Mouse (Mus musculus) embryonic facial prominence, embryonic 15.5 days (tissue): ENCODE measurements at regions not wholly inside any gene's neighbourhood (a gene's known extent, or its start where the extent isn't known, plus 50 kb on each side); places are given as distances from the start of the nearest gene placed in this dataset.

Source experiments
- ATAC-seq: fragments of 200-750 bp; cut with Nextera tagmentation; 2 replicates; pipeline ENCODE4 v1.8.0; 2017; ENCODE audit warnings: low read depth, moderate TSS enrichment; ENCODE audit not compliant: insufficient number of reproducible peaks, low FRiP score, low TSS enrichment
- H3K27ac ChIP-seq: fragments of 300-500 bp; sonication (generic); replicated peaks from 2 replicates; pipeline ENCODE4 v1.5.1; 2015; ENCODE audit warnings: mild to moderate bottlenecking, inconsistent platforms
- H3K27me3 ChIP-seq: fragments of 300-500 bp; sonication (generic); 2 replicates; pipeline ENCODE4 v1.6.1; 2015; ENCODE audit warnings: inconsistent platforms
- H3K36me3 ChIP-seq: fragments of 300-500 bp; sonication (generic); 2 replicates; pipeline ENCODE4 v1.6.1; 2015; ENCODE audit warnings: mild to moderate bottlenecking, inconsistent platforms
- H3K4me1 ChIP-seq: fragments of 300-500 bp; sonication (generic); 2 replicates; pipeline ENCODE4 v1.6.1; 2015; ENCODE audit warnings: inconsistent platforms
- H3K4me2 ChIP-seq: fragments of 300-500 bp; sonication (generic); replicated peaks from 2 replicates; pipeline ENCODE4 v1.6.1; 2015; ENCODE audit warnings: mild to moderate bottlenecking, inconsistent platforms
- H3K4me3 ChIP-seq: fragments of 300-500 bp; sonication (generic); replicated peaks from 2 replicates; pipeline ENCODE4 v1.5.1; 2015; ENCODE audit warnings: mild to moderate bottlenecking, inconsistent platforms
- H3K9ac ChIP-seq: fragments of 300-500 bp; sonication (generic); 2 replicates; pipeline ENCODE4 v1.6.1; 2015; ENCODE audit warnings: inconsistent platforms
- H3K9me3 ChIP-seq: fragments of 300-500 bp; sonication (generic); replicated peaks from 2 replicates; pipeline ENCODE4 v1.6.1; 2016; ENCODE audit warnings: inconsistent platforms
- WGBS: fragments of 180-500 bp; shearing (Covaris S2); methylation state at CpG from one replicate; pipeline ENCODE4 v1.1.7; 2015; 5-methylcytosine and 5-hydroxymethylcytosine counted together

DNA sequence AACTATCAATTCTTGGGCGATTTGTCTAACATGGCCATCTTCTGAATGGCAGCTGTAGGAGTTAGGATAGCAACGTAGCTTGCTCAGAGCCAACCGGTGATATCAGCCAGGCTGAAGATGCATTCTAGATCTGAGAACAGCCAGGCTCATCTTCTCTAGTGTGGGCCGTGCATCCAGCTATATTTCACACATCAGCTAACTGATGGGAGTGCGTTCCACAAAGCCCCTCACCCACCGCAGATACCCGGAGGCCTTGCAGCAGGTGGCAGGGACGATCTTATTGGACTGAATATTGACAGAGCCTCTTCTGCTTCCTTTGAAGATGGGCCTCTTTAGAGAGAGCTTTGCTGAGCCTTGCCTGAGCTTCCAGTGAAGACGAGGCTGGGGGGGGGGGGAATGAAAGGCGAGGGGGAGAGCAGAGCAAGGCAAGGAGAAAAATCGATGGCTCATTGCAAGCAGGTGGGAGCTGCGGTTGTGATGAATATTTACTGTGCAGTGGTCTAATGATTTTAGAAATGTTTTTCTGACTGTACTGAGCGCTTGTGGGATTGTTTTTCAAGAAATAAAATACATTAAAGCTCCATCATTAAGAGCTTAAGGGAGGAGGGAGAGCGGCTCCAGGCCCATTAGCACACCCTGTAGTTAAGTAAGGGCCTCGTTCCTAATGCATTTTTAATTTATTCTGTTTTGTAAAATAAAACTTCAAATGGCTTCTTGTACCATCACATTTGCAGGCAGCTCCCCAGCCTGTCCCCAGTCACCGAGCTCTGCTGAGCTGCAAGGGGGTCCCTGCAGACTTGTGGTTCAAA, 97.8 kb upstream of the Kcnd3 start:
- ATAC-seq, result no peak

DNA sequence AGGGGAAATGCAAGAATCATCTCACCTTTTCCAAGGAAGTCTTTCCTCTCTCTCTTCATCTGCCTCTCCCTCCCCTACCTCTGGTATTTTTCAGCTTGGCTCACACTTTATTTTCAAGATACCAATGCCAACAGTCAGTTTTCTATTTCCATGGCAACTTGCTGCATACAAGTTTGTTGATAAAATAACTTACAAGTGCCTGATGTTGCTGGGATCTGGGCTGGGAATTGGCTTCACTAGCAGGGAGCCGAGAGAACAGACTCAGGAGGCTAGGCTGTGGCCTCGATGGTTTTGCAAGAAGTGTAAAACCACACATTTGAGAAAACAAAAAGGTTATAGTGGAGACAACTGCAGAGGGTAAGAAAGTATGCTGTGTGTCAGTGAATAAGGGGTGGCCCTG, 94.6 kb upstream of the Kcnd3 start:
- H3K27ac ChIP-seq, result no peak overlapping the region
- no peak overlapping the region for H3K9ac ChIP-seq
- H3K4me3 ChIP-seq, result no peak overlapping the region
- WGBS, result 60% methylated on average over 2 of the region's 2 CpGs
- no peaks in the 10 kb centered on the region for H3K4me1 ChIP-seq
- H3K4me2 ChIP-seq, result no peak overlapping the region
- H3K9me3 ChIP-seq, result no peaks in the 10 kb centered on the region
- no peak for ATAC-seq
- no peaks in the 10 kb centered on the region for H3K36me3 ChIP-seq
- H3K27me3 ChIP-seq, result no peaks in the 10 kb centered on the region

More for the DNA sequence above, 97.8 kb upstream of the Kcnd3 start:
- Histone ChIP-seq H3K4me1 (no peaks in the 10 kb centered on the region), H3K4me3 (no peak overlapping the region), H3K9me3 (no peaks in the 10 kb centered on the region), H3K4me2 (no peak overlapping the region), H3K36me3 (no peaks in the 10 kb centered on the region), H3K9ac (no peak overlapping the region), H3K27me3 (no peaks in the 10 kb centered on the region), H3K27ac (no peak overlapping the region)
- 66% methylated on average over 16 of the region's 16 CpGs for WGBS

DNA sequence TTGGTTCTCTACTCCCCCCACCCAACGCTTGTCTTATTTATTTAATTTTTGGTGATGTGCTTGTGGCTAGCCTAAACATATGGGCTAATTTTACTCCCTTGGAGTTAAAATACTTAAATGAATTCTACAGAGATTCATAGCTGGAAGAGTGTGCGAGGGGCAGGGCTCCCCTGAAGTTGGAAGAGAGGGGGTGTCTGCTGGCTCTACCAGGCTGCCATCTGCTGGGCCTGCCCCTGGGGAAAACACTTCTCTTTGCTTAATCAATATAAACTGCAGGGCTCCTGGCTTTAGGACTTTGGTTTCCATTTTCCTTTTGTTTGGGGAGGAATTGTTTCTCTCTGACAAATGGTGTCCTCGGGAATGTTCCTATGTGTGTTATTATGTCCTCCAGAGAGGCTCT, 92.5 kb upstream of the Kcnd3 start:
- Histone ChIP-seq H3K9ac (no peak overlapping the region), H3K9me3 (no peaks in the 10 kb centered on the region), H3K27me3 (no peaks in the 10 kb centered on the region), H3K36me3 (no peaks in the 10 kb centered on the region), H3K4me2 (no peak overlapping the region), H3K27ac (no peak overlapping the region), H3K4me3 (no peak overlapping the region), H3K4me1 (no peaks in the 10 kb centered on the region)
- WGBS, result 48% methylated on average over 3 of the region's 3 CpGs
- ATAC-seq, result no peak

DNA sequence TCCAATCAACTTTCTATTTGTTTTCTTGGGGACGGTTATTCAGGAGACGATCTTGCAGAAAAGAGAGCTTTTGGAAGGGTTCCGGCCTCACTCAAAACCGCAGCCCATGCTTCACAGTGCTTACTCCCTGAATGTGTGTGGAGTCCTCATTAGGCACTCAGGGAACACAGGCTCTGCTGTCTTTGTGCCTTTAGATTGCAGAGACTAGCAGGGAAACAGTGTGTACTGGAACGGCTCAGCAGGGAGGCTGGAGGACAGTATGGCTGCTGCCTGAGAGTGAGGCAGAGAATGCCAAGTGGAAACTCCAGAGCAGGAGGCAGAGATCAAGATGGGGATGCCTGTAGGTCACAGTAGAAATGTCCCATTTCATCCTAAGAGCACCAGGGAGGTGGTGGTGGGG, 87.4 kb upstream of the Kcnd3 start:
- Histone ChIP-seq H3K4me2 (no peak overlapping the region), H3K9ac (no peak overlapping the region), H3K4me1 (no peaks in the 10 kb centered on the region), H3K9me3 (no peaks in the 10 kb centered on the region), H3K4me3 (no peak overlapping the region), H3K27me3 (no peaks in the 10 kb centered on the region), H3K36me3 (no peaks in the 10 kb centered on the region), H3K27ac (no peak overlapping the region)
- 82% methylated on average over 5 of the region's 5 CpGs for WGBS
- ATAC-seq, result no peak

DNA sequence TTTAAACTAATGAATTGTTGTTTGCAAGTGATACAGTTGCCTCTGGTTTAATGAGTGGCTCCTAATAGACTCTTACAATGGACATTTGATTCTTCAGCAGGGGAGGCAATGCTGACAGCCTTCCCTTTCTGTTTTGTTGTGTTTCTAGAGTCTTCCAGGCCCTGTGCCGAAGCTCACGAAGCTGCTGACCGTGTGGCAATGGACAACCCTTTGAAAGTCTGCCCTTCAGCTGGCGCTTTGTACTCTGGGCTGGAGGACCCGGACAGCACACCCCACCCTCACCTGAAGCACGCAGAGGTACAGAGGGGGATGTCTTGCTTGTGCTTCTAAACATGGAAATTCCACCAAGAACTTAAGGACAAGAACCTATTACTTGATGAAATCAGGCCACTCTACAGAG, 85.3 kb upstream of the Kcnd3 start:
- Histone ChIP-seq H3K9ac (no peak overlapping the region), H3K9me3 (no peaks in the 10 kb centered on the region), H3K4me1 (no peaks in the 10 kb centered on the region), H3K36me3 (no peaks in the 10 kb centered on the region), H3K27ac (no peak overlapping the region), H3K27me3 (no peaks in the 10 kb centered on the region), H3K4me2 (no peak overlapping the region), H3K4me3 (no peak overlapping the region)
- 89% methylated on average over 6 of the region's 6 CpGs for WGBS
- no peak for ATAC-seq

DNA sequence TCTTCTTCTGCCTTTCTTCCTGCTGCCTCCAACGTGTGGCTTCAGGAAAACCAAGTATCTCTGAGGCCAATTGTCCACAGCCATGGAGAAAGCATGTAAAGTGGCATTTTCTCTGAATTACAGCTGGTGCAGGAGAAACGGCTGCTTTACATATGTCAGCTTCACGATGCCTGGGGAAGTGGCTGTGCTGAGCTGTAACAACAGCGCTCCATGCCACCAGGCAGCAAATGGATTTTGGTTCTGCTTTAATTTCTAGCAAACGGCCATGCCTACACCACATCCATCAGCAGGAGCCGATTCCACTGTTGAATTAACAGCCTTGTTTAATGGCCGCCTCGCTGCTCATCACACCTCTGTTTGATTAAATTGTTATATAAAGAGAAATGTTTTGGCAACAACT, 84.2 kb upstream of the Kcnd3 start:
- Histone ChIP-seq H3K4me2 (no peak overlapping the region), H3K4me1 (no peaks in the 10 kb centered on the region), H3K27me3 (no peaks in the 10 kb centered on the region), H3K36me3 (no peaks in the 10 kb centered on the region), H3K9me3 (no peaks in the 10 kb centered on the region), H3K27ac (no peak overlapping the region), H3K9ac (no peak overlapping the region), H3K4me3 (no peak overlapping the region)
- ATAC-seq, result no peak
- WGBS, result 62% methylated on average over 8 of the region's 8 CpGs

DNA sequence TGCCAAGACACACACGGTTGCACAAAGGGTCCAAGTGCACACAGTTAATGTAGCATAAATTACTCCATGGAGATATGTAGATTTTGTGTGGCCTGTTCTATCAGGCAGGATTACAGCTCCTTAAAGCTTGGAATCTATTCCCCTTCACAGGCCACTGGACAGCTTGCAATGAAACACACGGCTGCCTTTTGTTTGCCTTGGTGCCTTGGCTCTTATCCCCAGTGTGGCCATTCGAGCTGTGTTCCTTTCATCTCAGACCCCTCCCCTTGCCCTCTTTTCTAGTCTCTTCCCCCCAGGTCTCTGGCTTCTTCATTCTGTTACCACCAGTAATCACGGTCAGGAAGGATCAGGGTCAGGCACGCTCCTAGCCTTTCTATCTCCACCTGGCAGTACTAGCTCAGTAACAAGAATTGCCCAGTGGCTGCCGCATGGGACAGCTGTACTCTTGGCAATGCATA, 79.7 kb upstream of the Kcnd3 start:
- H3K36me3 ChIP-seq, result no peaks in the 10 kb centered on the region
- H3K9ac ChIP-seq, result no peak overlapping the region
- no peaks in the 10 kb centered on the region for H3K9me3 ChIP-seq
- no peak for ATAC-seq
- no peak overlapping the region for H3K4me3 ChIP-seq
- no peaks in the 10 kb centered on the region for H3K4me1 ChIP-seq
- 69% methylated on average over 6 of the region's 6 CpGs for WGBS
- H3K27ac ChIP-seq, result no peak overlapping the region
- H3K27me3 ChIP-seq, result no peaks in the 10 kb centered on the region
- H3K4me2 ChIP-seq, result no peak overlapping the region

DNA sequence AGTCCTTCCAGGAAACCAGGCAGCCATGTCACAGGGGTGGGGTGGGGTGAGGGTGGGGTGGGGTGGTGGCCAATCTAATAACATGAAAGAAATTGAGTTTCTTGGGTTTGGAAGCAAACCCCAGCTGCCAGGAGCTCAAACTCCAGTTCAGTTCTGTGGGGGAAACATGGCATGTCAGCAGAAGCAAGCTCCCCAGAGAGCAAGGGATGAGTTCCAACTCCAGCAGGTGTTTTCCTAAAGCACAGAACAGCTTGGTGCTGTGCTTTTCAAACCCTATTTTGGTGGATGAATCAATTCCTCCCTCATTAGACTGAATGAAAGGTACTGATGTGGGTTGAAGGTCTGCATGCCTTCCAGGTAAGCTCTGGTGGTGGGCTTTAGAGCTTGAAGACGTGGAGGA, 77.8 kb upstream of the Kcnd3 start:
- WGBS, result 71% methylated on average over 1 of the region's 1 CpGs
- no peak for ATAC-seq

DNA sequence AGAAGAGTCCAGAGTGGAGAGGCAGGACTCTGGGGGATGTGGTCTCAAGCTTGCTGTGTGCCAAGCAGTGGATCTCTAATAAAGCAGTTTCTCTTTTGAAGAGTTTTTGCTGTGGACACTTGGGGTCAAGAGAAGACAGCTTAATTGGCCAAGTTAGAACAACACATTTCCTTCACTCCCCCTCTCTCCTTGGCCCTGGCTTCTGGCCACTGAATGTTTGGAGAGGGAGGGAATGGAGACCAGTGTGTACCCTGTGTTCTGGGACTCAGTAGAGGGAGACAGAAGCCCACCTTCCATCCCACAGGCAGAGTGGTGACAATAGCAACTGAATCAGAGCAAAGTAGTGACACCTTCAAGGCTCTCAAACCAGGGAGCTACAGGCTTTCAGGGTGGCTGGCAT, 77.3 kb upstream of the Kcnd3 start:
- Histone ChIP-seq H3K36me3 (no peaks in the 10 kb centered on the region), H3K27ac (no peak overlapping the region), H3K4me2 (no peak overlapping the region), H3K9ac (no peak overlapping the region), H3K4me1 (no peaks in the 10 kb centered on the region), H3K9me3 (no peaks in the 10 kb centered on the region), H3K27me3 (no peaks in the 10 kb centered on the region), H3K4me3 (no peak overlapping the region)
- ATAC-seq, result no peak

More for the DNA sequence above, 77.8 kb upstream of the Kcnd3 start:
- Histone ChIP-seq H3K4me3 (no peak overlapping the region), H3K9ac (no peak overlapping the region), H3K4me2 (no peak overlapping the region), H3K9me3 (no peaks in the 10 kb centered on the region), H3K27ac (no peak overlapping the region), H3K27me3 (no peaks in the 10 kb centered on the region), H3K36me3 (no peaks in the 10 kb centered on the region), H3K4me1 (no peaks in the 10 kb centered on the region)

DNA sequence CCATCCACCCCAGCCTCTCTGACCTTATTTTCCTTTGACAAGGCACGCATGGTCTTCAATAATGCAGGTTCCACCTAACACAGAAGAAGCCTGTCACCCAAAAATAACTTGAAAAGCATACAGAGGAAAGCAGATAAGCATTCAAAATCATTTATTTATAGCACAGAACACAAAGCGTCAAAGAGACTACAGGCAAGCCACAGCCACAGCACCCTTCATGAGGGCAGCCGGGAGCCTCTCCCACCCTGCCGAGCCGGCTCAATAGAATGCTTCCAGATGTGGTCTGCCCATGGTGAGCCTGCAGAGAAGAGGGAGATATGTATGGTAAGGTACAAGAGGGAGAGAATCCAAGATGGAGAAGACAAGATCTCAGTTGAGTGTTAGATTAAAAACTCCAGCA, 76.7 kb upstream of the Kcnd3 start:
- Histone ChIP-seq H3K27me3 (no peaks in the 10 kb centered on the region), H3K36me3 (no peaks in the 10 kb centered on the region), H3K27ac (no peak overlapping the region), H3K4me3 (no peak overlapping the region), H3K9me3 (no peaks in the 10 kb centered on the region), H3K4me1 (no peaks in the 10 kb centered on the region), H3K4me2 (no peak overlapping the region), H3K9ac (no peak overlapping the region)
- ATAC-seq, result no peak
- 54% methylated on average over 5 of the region's 5 CpGs for WGBS

DNA sequence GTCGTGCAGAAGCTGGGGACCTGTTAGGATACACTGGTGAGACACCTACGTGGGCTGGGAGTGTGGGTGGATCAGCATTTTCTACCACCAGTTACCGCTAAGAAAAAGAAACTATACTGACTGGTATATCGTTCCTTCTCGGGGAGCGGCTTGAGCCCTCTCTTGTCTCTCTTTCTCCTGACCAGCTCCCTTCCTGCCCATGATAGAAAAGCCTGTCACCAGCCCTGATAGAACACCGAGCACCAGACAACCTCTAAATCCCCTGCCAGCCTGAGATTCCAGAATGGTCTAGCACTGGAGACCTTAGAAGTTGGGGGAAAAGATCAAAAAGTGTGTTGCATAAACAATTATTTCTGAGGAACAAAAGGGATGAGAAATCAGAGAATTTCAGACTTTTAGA, 76.3 kb upstream of the Kcnd3 start:
- no peak for ATAC-seq
- no peak overlapping the region for H3K4me3 ChIP-seq
- H3K4me2 ChIP-seq, result no peak overlapping the region
- 82% methylated on average over 7 of the region's 7 CpGs for WGBS
- H3K36me3 ChIP-seq, result no peaks in the 10 kb centered on the region
- H3K4me1 ChIP-seq, result no peaks in the 10 kb centered on the region
- no peaks in the 10 kb centered on the region for H3K27me3 ChIP-seq
- H3K27ac ChIP-seq, result no peak overlapping the region
- no peaks in the 10 kb centered on the region for H3K9me3 ChIP-seq
- H3K9ac ChIP-seq, result no peak overlapping the region

DNA sequence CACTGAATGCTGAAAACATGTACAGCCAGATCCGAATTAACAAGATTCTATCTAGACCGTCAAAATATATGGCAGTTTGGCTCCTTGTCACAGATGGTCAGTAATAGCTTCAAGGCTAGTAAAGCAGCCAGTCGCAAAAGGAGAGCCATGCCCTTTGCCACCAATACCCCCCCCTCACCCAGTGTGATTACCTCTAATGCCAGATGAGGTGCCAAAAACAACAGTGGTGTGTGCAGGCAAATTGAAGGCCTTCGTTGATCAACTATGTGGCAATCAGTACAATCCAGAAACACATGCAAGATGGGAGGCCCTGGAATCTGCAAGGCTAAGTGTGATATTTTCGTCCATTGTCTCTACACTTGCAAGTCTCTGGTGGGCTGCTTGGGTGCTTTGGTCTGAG, 75.8 kb upstream of the Kcnd3 start:
- Histone ChIP-seq H3K9me3 (no peaks in the 10 kb centered on the region), H3K27ac (no peak overlapping the region), H3K4me1 (no peaks in the 10 kb centered on the region), H3K36me3 (no peaks in the 10 kb centered on the region), H3K4me2 (no peak overlapping the region), H3K4me3 (no peak overlapping the region), H3K27me3 (no peaks in the 10 kb centered on the region), H3K9ac (no peak overlapping the region)
- WGBS, result 70% methylated on average over 5 of the region's 5 CpGs
- no peak for ATAC-seq
